Mouse (Mus musculus): ENCODE data around the gene H2-Ke6.

H2-Ke6 gene

GRCm38 (mm10) chr17:33995651-33996050, 32.2 kb downstream of the H2-Ke6 start:
- DNase-seq (ENCODE audit: low spot score): no peak

DNA sequence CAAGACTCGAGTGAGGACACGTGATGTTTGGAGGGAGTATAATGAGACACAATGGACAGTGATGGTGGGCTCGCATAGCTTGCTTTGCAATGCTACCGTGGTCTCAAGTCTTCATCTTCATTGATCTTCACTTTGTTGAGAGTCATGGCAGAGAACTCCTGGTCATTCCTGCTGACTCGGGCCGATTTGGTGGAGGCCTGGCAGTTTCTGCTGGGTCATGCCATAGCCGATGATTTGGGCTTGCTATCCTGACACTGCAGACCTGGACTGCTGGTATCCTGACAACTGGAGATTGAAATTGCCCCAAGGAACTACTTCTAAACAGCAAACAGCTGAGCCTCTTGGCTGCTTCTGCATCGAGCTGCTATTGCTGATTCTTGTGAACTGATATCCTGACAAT, 32.9 kb downstream of the H2-Ke6 start:
- DNase-seq (ENCODE audit: low spot score): no peak

DNA sequence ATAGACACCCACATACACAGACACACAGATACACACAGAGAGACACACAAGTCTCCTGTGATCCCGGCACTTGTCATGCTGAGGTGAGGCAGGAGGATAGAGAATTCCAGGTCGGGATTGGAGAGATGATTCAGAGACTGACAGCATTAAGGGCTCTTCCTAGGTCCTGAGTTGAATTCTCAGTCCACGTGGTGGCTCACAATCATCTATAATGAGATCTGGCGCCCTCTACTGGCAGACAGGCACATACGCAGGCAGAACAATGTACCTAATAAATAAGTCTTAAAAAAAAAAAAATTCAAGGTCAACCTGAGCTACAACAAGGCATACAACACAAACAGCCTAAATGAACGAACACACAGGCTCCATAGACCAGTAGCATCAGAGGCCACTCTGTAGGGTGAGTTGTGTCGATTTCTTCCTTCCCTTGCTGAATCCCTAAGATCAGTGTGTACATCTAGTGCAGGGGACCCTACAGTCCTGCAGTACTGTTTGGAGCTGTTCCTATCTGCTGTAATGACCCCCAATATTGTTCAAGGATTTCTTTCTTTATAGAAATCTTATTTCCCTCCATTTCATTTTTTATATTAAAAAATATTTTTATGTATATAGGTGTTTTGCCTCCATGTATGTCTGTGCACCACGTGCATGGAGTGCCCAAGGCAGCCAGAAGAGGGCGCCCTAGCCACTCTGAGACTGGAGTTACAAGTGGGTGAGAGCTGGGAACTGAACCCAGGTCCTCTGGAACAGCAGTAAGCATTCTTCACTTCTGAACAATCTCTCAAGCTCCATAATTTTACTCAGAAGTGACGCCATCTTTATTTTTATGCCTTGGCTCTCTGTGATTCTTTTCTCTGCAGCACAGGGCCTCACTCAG, 35.8 kb downstream of the H2-Ke6 start:
- DNase-seq (ENCODE audit: low spot score): peak; percentile 38

DNA sequence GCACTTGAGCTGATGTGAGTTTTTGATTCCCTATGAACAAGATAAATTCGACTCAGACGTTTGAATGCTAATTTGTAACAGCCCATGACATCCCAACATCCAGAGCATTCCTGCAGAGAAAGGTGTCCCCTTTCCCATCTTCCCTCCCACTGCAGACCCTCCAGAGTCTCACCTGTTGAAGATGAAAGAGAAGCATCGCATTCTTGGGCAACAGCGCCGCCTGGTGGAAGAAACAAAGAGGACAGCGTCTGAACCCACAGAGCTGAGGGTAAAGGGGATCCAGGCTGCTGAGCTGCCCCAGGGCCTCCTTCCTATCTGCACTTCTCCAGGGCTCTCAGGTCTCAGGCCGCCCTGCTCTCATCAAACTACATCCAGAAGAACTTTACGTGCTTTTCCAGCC, 45.7 kb downstream of the H2-Ke6 start:
- DNase-seq (ENCODE audit: low spot score): peak; percentile 46

- DNase-seq (ENCODE audit: low spot score): peak; percentile 52
Measured at GRCm38 (mm10) chr17:33981192-33981909, 46.5 kb downstream of the H2-Ke6 start.

GRCm38 (mm10) chr17:33980181-33981035, 47.5 kb downstream of the H2-Ke6 start:
- no peak for DNase-seq (ENCODE audit: low spot score)

- no peak for DNase-seq (ENCODE audit: low spot score)
Measured at GRCm38 (mm10) chr17:33979512-33980050, 48.3 kb downstream of the H2-Ke6 start.

DNA sequence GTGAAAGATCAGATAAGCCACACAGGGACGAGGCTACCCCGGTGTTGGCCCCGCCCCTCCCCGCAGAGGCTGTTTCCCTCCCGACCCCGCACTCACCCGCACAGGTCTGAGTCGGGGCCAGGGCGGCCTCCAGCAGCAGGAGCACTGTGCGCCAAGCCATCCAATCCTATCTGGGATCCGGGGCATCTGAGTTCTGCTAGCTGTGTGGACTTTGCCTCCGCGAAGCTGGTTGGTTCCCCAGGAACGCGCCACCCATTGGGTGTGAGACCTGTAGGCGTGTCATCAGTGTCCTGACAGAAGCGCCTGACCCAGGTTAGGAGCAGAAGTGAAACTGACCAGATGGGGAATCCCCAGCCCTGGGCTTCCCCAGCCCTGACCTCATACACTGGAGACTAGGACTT, 49.2 kb downstream of the H2-Ke6 start:
- no peak for DNase-seq (ENCODE audit: low spot score)

- DNase-seq (ENCODE audit: low spot score): no peak
Measured at GRCm38 (mm10) chr17:33977861-33978557, 49.9 kb downstream of the H2-Ke6 start.
